Mouse (Mus musculus) frontal cortex, postnatal 14 days (tissue): ENCODE data around the gene Enc1.

Experiments
- DNase-seq, 2 experiments: peaks; one replicate each; pipeline ENCODE4 v3.0.0; 2022; ENCODE audit warnings: low spot score in 2 of 2

Gene Enc1

DNA sequence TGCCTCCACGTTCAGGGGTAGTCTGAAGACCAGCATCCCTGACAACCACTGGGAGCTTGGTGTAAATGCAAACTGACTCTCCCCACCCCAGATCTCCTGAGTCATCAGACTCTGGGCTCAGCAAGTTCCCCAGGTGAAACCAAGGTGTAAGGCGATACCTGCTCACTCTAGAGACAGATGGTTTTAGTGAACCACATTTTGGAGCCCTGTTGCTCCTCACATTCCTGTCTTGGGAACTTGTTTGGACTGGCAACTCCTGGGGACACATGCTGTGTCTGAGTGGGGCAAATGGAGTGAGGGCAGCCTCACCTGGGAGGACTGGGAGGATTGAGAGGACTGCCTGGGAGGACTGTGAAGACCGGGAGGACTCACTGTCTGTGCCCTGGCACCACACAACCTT is 13.1 kb upstream of the Enc1 start:
- DNase-seq, result no peak

DNA sequence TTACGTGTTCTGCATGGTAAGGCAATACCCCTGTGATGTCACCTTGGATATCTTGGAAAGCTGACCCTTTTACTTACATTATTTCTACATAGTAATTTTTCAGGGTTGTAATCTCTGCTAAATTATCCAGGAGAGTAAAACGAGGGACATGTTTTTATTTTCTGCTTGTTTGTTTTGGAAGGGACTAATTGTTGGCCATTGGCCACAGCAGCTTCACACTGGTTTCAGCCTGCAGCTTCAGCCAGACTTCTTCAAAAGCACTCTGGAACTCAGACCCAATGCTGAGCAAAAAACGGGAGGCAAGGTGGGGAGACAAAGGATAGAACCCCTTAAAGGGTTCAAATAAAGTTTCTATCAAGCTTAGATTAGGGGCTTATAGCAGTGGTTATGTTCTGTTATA is 10.8 kb upstream of the Enc1 start:
- no peak for DNase-seq

DNA sequence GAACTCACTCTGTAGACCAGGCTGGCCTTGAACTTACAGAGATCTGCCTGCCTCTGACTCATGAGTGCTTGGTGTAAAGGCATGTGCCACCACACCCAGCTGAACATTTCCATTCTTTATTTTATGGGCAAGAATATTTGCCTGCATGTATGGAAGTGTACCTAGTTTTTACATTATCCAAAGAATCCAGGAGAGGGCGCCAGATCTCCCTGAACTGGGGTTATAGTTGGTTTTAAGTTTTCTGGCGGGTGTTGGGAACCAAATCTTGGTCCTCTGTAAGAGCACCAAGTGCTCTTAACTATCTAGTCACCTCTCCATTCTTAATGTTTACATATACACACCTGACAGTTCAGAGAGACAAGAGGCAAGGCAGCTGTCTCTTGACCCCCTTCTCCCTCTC is 7.8 kb upstream of the Enc1 start:
- no peak for DNase-seq

DNA sequence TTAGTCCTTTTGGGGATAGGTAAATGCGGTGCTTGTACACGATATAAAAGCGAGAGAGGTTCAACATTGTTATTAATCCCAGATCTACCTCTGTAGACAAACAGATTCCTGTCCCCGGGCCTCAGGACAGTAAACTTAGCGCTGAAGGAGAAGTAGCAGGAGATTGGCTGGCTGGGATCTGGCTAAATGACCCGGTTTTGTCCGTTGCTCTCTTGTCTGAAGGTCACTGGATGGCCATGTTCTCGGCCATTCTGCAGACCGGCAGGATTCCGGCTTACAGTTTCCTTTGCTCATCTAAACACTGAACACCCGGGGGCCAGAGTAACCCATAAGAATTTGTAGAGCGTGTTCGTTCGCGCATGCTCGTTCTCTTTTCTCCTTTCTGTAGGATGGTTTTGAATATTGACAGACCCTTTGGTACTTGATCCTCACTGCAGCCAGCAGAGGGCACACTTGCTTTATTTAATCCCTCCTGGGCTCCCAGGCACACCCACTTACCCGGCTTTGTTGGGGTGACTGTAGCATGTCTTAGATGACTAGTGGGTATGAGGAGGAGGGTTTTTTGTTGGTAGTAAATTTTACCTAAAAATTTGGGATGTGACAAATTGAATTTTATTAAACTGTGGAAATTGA is 6.0 kb upstream of the Enc1 start:
- DNase-seq, result peak; percentile 69 to 87

DNA sequence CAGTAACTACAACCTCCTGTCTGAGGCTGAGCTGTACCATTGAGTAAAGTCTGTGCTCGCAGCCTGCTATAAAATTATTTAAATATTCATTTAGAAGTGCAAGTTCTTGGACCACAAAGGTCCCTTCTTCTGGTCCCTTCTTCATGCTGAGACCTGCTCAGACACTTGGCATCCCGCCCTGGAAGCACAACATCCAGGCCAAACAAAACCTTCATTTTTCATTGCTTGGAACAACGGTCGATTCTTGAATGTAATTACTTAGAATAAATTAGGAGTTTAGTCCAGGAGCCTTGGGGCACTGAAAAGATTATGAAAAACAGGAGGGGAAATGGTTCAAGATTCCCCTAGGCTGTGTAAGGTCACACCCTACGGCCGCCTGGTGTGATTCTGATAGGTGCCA is 5.0 kb upstream of the Enc1 start:
- DNase-seq, result no peak

DNA sequence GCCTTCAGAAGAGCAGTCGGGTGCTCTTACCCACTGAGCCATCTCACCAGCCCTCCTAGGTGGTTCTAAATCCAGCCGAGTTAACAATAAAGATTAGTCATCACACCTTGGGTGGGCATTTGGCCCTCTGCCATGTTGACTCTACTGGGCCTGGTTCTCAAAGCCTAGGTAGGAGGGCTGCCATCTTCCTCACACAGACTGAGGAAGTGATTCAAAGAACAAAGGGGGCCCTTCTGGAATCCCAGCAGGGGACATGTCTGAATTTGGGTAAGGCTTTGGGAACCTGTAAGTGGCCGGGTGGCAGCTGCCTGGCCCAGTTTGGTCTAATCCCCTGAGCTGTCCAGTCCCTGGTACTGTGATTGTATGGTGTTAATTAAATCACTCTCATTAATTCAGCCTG is 3.2 kb upstream of the Enc1 start:
- DNase-seq, result no peak

DNA sequence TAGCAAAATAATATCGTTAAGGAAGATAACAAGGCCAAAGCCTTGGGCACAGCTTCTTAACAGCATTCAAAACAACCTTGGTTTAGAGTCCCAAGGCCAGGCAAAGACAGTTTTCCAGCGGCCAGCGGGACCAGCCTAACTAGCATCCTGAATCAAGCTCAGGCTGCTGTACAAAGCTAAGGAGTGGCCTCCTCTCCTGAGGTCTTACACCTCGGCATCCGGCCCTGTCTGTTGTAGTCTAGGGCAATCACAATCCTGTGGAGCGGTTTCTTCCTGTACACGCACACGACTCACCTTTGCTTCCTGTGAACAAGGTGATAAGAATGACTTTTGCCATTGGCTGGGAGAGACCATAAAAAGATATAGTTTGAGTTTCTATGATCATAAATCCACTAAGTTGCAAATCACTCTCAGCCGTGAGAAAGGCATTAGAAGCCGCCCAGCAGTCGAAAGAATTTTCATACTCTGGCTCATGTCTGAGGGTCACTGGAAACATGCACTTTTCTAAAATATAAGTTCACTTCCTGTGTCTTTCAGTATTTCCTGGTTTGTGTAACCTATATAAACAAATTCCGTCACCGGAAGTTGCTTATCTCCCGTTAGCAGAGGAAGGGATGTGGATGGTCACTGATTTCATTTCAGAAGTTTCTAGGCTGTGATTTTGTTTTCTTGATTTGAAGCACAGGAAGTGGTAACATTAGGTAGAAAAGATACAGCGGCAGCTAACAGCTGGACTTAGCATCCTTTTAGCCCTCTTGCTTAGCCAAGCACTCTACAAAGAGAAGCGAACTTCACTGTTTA is 2.5 kb upstream of the Enc1 start:
- DNase-seq, result no peak

DNA sequence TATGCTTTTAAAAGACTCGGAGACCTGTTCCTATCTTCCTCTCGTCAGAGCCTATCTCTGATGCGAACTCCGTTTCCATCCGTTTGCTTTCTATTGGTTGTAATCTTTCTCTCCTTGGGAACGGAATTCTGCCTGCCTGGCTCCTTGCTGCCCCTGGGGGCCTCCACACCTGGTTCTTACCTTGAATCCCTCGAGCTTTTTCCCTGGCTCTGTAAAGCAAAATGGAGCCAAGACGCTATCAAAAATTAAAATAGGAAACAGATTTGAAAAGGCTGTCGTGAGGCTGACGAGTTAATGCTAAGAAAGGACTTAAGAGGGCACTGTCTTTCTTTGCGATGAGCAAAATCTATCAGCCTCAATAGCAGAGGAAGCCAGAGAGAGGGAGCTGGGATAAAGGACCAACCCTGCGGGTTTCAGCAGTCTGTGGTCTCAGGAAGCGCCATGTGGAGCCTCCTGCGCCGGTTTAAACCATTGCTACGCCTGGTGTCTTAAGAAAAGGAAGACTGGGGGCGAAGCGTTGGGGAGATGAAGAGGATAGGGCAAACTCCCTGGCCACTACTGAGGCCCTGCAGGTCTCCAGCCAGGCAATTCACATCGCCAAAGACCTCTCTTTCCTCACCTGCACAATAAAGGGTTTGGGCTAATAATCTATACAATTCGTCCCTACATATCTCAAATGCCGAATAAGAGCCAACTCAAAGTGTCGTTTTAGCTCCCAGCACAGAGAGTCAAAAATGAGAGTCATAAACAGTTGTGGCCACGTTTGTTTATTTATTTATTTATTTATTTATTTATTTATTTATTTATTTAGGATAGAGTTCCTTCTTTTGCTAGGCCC is 1.3 kb upstream of the Enc1 start:
- DNase-seq, result no peak

DNA sequence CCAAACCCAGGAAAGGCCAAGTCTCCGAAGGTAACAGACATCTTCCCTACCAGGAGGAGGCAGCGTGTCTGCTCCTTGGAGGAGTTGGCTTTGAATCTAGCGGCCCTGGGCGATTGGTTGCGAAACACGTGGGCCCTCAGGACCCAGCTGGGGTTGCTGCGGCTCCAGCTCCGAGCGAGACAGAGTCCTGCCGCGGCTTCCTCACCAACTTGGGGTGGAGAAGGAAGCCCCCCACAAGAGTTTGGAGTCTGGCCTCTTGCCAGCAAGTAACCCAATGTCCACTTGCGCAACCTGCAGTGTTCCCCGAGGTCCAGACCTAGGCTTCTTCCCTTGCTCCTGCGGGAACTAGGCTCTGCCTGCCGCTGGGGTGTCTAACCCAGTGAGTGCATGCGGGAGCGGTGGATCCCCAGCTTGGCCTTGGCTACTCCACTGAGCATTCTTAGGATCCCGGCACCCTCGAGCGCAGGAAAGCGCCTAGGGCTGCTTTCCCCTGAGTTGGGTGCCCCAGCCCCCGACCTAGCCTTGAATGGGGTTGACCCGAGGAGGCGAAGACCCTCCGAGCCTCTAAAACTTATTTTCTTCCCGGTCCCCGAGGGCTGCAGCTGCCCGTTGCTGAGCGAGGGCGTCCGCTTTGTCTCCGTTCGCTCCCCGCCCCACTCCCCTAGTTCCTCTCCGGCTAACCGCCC is 483 bp upstream of the Enc1 start:
- DNase-seq, result peak; percentile 70 to 76

DNA sequence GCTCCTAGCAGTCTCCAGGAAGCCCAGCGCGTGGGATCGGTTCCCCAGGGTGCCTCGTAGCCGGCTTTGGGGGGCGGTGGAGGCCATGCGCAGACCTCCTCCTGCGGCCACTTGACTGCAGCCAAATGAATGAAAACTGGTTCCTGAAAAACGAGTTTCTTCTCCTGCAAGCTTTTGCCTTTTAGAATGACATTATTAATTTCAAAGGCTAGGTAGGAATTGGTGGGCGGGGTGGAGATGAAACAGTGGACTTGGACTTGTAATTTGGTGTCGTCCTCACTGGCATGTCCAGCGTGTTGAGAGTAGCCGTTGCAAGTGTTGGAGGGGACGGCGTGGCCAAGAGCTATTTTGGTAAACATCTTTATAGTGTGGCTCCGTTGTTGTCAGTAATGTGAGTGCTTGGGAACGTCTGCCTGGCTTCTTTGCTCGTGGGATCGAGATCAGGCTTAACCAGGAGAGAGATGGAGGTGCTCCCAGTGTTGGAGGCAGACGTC is 929 bp downstream of the Enc1 start:
- DNase-seq, result no peak

DNA sequence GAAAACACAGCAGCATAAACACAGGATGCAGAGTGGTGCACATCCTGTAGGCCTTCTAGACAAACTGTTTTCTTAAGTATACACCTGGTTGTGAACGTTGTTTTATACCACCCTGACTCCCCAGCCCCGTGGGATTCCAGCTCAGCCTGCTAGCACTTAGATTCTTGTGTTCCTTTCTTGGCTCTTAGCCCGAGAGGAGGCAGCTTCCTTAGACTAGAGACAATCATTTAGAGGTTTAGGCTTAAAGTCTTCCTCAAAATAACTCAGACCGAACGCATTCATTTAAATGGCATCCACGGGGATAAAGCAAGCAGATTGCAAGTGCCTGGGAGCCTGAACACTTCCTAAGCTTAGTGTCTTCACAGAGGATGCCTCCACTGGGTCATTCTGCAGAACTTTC is 1.8 kb downstream of the Enc1 start:
- DNase-seq, result no peak

DNA sequence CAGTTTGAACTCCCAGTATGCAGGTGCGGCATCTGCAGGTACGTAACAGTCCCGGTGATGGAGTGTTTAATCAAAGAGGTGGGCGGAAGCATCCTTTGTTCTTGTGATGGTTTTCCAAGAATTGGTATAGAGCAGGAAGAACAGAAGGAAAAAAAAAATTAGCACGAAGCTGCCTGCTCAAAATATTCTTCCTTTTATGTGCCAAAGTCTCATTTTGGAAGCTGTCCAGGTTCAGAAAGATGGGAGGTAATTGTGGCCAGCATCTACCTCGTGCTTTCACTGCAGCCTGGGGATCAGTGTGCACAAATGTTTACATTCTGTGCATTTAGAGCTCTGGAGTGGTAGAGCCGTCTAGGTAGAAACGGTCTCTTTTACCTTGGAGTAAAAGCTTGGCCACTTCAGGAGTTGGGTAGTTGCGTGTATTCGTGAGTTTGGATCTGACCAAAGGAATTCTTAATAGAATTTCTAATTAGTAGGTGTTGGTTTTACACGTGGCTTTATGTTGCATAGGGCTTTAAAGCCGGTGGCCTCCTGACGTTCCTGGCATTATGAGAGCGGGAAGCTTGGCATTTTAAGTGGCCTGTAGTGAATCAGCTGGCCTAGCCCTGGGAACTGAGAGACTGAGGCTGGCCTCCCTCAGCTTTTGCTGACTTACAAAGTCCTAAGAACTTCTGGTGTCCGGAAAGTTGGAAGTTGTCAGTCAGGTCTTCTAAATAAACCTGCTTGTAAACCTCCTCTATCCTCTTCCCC is 3.2 kb downstream of the Enc1 start:
- no peak for DNase-seq

DNA sequence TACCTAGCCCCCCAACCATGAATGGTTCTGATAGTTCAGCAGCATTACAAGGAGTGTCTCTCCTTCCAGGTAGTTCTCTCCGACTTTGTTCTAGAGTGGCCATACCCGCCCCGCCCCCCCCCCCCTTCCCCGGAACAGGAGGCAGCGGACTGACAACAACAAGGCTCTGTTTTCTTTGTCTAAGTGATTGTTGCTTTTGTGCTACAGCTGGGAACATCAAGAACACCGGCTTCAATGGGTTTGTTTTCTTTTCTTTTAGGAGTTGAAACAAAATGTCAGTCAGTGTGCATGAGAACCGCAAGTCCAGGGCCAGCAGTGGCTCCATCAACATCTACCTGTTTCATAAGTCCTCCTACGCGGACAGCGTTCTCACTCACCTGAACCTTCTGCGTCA is 3.8 kb downstream of the Enc1 start:
- DNase-seq, result no peak

DNA sequence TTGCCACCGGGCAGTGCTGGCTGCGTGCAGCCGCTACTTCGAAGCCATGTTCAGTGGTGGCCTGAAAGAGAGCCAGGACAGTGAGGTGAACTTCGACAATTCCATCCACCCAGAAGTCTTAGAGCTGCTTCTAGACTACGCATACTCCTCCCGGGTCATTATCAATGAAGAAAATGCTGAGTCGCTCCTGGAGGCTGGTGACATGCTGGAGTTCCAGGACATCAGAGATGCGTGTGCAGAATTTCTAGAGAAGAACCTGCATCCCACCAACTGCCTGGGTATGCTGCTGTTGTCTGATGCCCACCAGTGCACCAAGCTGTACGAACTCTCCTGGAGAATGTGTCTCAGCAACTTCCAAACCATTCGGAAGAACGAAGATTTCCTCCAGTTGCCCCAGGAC is 4.3 kb downstream of the Enc1 start:
- DNase-seq, result no peak

DNA sequence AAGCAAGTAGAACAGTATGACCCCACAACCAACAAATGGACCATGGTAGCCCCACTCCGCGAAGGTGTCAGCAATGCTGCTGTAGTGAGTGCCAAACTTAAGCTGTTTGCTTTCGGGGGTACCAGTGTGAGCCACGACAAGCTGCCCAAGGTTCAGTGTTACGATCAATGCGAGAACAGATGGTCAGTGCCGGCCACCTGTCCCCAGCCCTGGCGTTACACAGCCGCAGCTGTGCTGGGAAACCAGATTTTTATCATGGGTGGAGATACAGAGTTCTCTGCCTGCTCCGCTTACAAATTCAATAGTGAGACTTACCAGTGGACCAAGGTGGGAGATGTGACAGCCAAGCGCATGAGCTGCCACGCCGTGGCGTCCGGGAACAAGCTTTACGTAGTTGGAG is 5.3 kb downstream of the Enc1 start:
- DNase-seq, result no peak

DNA sequence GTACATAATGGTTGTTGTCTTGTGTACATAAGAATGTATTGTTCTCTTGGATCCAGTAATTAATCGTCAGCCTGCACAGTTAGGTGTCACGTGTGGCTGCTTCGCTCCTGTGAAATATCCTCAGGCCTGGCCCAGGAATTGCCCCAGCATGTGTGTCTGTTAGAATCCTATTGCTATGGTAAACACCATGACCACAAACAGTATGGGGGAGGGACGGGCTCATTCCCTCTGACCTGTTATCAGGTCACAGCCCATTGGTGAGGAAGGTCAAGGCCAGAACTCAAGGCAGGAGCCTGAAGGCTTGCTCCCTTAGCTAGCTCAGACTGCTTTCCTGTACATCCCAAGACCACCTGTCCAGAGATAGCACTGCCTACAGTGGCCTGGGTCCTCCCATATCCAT is 6.8 kb downstream of the Enc1 start:
- no peak for DNase-seq

DNA sequence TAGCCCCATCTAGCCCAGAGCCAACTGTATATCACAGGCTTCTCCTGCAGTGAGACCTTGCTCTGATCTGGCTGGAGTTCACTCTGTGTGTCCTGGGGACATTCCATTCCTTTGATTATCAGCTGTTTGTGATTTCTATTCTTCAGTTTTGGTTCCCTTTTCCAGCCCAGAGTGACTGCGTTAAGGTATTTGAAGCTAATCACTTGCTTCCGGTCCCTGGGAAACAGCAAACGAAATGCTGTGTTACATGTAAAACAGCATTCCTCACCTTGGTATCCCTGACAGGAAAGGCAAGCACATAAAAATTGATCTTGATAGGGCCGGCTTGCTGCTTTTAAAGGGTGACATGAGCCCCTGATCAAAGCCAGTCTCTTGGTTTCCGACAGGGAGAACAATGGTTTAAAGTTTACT is 8.2 kb downstream of the Enc1 start:
- DNase-seq, result no peak

DNA sequence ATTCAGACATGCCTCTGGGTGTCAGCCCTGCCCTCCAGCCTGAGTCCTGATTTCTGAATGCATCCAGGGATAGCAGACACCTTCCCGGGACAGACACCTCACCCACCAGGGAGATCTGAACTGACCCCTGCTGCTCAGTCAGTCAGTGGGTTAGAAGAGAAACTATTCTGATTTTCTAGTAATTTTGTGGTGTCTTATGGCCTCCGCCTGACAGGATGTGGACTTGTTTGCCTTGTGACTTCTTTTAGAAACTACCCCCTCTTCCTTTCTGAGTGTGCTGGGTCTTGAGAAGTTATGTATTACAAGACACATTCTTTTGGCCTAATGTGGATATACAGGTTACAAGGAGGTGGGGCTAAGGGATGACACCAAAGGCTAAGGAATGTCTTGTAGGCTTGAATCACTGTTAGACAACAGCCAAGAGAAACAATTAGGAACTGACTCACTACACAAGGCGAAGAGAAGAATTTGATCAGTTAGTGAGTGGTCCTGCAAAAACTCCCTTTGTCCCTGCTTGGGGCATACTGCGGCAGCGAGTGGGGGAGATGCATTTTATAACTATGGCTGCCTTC is 8.7 kb downstream of the Enc1 start:
- DNase-seq, result no peak

DNA sequence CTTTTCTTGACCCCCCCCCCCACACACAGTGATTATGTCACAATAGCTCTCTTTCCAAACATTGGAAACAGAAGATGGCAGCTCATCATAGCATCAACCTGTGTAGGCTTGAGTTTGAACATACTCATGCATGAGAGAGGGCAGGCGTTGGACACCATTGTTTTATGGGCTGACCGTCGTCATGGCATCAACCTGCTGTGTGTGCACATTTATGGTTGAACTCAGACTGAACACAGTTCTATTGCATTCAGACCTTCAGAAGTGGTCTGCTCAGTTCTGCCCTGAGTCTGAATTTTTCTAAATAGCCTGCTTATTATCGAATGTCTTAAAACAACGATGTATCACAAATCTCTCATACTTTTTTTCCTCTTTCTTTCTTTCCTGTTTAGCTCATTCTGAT is 9.2 kb downstream of the Enc1 start:
- no peak for DNase-seq

DNA sequence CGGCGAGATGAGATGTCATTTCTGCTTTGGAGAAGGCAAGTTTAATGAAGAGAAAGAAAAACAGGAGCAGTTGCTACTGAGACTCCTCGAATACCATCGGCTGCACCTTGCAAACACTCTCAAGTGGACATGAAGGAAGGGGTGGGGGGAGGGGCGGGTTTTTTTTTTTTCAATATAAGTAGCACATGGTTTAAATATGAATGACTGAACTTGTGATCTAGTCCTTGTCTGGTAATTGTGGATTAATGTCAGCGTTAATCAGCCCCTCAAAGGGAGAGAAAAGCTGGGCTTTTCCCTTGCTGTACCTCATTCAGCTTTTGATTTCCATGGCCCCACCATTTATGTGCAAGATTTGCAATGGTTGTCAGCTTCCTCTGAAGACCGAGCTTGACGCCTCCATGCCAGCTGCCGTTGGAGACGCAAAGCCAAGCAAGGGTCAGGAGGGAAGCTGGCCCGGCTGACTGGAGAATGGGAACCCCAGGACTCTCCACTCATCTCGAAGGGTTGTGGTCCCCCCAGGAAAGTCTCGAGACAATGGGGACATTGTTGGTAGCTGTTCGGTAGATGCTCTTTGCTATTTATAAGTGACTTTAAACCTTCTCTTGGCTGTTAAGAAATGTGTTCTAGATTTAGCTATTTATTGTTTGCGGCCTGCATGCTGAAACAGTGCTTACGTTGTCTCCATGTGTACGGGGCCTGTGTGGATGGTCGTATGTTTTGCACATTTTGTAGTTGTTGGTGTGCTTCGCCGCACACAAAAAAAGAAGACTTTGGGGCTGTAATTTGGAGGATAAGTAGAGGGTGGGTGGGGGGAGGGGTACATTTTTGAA is 9.9 kb downstream of the Enc1 start:
- no peak for DNase-seq
